Mouse (Mus musculus) bone marrow, adult 2 months (tissue): ENCODE data around the gene Tbc1d10b. TPM values are rescaled to one million over a fixed set of nuclear protein-coding genes. Genes with fewer than 3 reads are reported as not detected.

Experiments used
- H3K27ac ChIP-seq: fragments of 200-500 bp; 2 replicates; pipeline ENCODE4 v1.5.1; 2012; ENCODE audit warnings: low read depth, mild to moderate bottlenecking, control low read depth, inconsistent platforms, low read length; ENCODE audit not compliant: control insufficient read depth, poor library complexity, insufficient read depth
- H3K4me1 ChIP-seq: fragments of 200-500 bp; 2 replicates; pipeline ENCODE4 v1.6.1; 2011; ENCODE audit warnings: low read length; ENCODE audit not compliant: control insufficient read depth, insufficient read depth
- H3K4me3 ChIP-seq: fragments of 200-500 bp; replicated peaks from 2 replicates; pipeline ENCODE3; 2011; ENCODE audit warnings: mild to moderate bottlenecking, low read depth, low read length, control low read depth; ENCODE audit not compliant: control insufficient read depth
- CTCF ChIP-seq: fragments of 200-500 bp; IDR thresholded peaks from 2 replicates; pipeline ENCODE4 v1.5.1; 2011; ENCODE audit warnings: low read length, control low read depth; ENCODE audit not compliant: control insufficient read depth, insufficient read depth
- POLR2A ChIP-seq: fragments of 200-500 bp; IDR thresholded peaks from 2 replicates; pipeline ENCODE4 v1.6.1; 2011; ENCODE audit warnings: low read depth, mild to moderate bottlenecking, control low read depth, low read length, borderline replicate concordance; ENCODE audit not compliant: control insufficient read depth
- WGBS: fragments of 180-500 bp; shearing (Covaris S2); methylation state at CpG from one replicate; pipeline ENCODE4 v1.1.7; 2018; 5-methylcytosine and 5-hydroxymethylcytosine counted together
- polyA plus RNA-seq: library from polyadenylated mRNA; stranded (reverse); fragments of >200 nt; gene quantifications from 2 replicates; pipeline ENCODE4 v1.2.4, GENCODE M21; 2011; ENCODE audit warnings: low replicate concordance; ENCODE audit not compliant: missing spikeins, insufficient read depth, insufficient read length

Tbc1d10b gene
- polyA plus RNA-seq, 1 experiment, result 84.9 TPM

DNA sequence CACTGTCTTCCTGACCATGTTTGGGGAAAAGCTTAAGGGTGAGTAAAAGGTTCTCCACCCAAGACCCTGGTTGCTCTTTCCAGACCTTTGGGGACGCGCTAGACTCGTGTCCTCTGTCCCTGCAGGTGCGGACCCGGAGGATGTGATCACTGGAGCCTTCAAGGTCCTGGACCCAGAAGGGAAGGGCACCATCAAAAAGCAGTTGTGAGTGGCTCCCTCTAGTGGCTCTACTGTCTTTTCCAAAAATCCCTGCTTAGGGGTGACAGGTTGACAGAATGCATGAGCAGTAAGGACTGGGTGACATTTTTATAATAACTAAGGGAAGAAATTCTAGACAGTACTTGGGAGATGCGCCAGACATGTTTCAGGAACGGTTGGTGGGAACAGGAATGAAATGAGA is 5.2 kb upstream of the Tbc1d10b start:
- Histone ChIP-seq H3K27ac (no peak overlapping the region), H3K4me3 (no peak overlapping the region), H3K4me1 (peaks cover 10% of the 10 kb centered on the region; the same call in 1 of the 2 replicates)
- WGBS, result 32% methylated on average over 7 of the region's 7 CpGs
- TF ChIP-seq CTCF (peak; percentile 71), POLR2A (no peak)

DNA sequence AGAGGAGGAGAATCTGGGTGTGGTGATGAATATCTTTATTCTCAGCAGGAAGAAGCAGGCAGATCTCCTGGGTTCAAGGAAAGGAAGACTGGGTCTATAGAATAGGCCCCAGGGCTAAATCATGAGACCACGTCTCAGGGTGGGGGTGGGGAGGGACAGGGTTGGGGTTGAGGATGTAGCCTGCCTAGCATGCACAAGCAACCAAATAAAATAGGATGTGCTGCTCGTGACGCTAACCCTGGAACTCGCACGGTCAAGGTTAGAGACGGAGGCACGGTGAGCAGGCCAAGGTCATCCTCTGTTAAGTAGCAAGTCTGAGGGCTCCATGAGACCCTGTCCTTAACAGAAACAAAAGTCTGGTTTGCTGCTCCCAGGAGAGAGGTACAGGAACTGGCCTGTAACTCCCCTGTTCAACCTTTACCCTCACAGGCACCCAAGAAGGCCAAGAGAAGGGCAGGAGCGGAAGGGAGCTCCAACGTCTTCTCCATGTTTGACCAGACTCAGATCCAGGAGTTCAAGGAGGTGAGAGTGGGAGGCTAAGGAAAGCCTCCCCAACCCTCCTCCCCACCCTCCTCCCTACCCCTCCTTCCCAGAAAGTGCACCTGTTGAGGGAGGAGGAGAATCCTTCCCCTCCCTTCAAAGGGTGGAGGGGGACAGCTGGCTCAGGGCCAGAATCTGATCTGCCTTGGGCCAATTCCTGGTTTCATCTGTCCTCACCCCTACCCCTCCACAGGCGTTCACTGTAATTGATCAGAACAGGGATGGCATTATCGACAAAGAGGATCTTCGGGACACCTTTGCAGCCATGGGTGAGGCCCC is 4.4 kb upstream of the Tbc1d10b start:
- Histone ChIP-seq H3K4me3 (no peak overlapping the region), H3K27ac (no peak overlapping the region), H3K4me1 (peaks cover 5% of the 10 kb centered on the region; the same call in 1 of the 2 replicates)
- TF ChIP-seq POLR2A, result no peak
- no peak for TF ChIP-seq CTCF
- 88% methylated on average over 12 of the region's 12 CpGs for WGBS

DNA sequence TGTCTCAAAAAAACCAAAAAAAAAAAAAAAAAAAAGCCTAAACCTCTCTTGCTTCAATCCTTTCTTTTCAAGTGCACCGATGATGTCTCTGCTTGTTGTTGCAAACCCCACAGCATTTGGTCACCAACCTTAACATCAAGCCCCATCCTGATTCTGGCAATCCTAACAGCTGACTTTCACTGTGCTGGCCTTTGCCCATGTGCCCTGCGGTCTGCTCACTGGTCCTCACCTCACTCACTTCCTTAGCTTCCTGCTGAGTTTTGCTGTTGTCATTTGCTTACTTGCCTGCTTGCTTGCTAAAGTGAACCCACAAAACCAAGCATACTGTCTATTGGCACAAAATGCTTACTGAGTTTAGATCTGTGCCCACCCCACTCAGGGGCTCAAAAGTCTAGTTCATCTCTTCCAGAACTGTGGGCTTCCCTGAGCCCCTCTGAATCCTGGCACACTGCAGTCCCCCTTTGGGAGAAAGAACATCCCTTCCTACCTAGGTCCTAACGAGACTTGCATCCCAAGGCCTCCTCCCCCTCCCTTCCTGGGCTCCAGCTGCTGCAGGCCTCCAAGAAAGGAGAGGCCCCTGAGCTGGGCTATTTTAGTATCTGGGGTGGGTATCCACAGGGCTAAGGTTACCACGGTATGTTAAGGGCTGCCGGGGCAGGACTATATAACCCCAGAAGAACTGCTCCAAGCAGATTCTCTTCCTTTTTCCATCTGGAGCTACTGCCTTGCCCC is 2.9 kb upstream of the Tbc1d10b start:
- peak overlapping the region; percentile 34 for H3K27ac ChIP-seq
- peaks cover 2% of the 10 kb centered on the region; the same call in 1 of the 2 replicates for H3K4me1 ChIP-seq
- no peak for TF ChIP-seq POLR2A
- TF ChIP-seq CTCF, result no peak
- H3K4me3 ChIP-seq, result no peak overlapping the region
- 28% methylated on average over 5 of the region's 5 CpGs for WGBS

DNA sequence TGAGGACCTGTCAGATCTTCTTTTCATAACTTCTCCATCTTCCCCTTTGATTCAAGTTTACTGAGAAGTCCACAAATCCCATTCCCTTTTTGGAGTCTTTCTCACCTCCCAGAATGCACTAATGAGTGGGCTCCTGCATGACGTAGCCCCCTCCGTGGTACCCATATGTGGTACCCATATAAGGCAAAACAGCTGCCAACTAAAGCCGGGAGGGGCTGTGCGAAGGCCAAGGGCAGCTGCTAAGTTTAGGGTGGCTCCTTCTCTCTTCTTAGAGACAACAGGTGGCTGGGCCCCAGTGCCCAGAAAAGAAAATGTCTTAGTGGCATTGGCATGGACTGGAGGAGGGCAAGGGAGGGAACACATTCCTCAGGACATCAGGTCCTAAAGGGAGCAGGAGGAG is 2.0 kb upstream of the Tbc1d10b start:
- H3K27ac ChIP-seq, result peak overlapping the region; percentile 60
- peaks cover 2% of the 10 kb centered on the region; the same call in 1 of the 2 replicates for H3K4me1 ChIP-seq
- 76% methylated on average over 4 of the region's 4 CpGs for WGBS
- no peak overlapping the region for H3K4me3 ChIP-seq
- TF ChIP-seq CTCF (no peak), POLR2A (no peak)

DNA sequence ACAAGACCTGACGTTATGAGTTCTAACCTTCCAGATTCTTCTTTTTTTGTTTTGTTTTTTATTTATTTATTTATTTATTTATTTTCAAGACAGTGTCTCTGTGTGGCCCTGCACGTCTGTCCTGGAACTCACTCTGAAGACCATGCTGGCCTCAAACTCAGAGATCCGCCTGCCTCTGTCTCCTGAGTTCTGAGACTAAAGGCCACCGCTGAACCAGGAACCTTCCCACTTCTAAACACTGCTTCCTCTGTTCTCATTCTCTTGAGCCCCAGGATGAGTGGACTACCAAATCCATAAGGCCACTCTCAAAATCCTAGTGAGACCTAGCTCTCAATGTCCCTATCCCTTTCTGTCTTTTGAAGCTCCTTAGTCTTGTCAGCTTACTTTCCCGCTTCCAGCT is 1.6 kb upstream of the Tbc1d10b start:
- WGBS, result 75% methylated on average over 5 of the region's 5 CpGs
- H3K27ac ChIP-seq, result peak overlapping the region; percentile 60

DNA sequence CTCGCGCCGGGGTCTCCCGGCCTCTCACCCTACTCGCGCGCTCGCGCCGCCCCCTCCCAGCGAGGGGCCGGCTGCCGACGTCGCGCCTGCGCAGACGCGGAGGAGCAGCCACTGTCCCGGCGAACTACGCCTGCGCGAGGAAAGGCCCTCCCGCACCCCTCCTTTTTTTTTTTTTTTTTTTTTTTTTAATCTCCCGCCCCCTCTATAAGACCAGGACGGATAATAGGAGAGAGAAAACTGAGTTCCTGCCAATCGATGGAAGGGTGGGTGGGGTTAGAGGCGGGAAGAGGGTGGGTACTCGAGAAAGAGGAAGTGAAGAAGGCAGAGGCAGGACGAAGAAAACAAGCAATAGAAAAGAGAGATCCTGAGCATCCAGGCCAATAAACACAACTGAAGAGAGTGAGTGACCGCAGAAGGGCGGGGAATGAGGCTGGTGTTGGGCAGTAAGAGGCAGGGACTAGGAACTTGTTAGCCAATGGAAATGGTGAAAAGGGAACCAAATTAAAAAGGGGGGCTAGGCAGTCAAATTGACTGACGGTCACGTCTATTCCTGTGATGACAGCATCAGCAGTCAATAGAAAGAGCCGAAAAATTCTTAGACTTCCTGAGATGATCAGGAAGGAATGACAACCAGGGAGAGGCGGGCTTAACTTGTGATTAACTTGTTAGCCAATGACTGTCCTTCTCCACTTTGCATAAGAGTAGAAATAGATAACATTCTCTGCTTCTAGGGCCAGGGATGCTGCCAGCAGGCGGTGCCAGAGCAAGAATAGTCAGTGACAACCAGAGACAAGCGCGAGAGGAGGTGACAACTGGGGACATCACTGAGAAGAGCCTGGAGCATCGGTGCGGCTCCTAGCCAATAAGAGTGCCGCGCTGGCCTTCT is 528 bp upstream of the Tbc1d10b start, which contains the start of gene Mylpf:
Gene Mylpf, plus strand, starts transcription at position 338 of the 886 bp plus-strand sequence.
- Histone ChIP-seq H3K4me1 (peaks cover 2% of the 10 kb centered on the region; the same call in 1 of the 2 replicates), H3K4me3 (peak within 1 kb of the TSS; percentile 68), H3K27ac (peak within 1 kb of the TSS; percentile 95)
- TF ChIP-seq POLR2A (peak; percentile 73), CTCF (peak; percentile 83)
- WGBS, result under 1% methylated on average over 43 of the region's 44 CpGs

More for the DNA sequence above, 1.6 kb upstream of the Tbc1d10b start:
- peaks cover 2% of the 10 kb centered on the region; the same call in 1 of the 2 replicates for H3K4me1 ChIP-seq
- H3K4me3 ChIP-seq, result no peak overlapping the region
- TF ChIP-seq CTCF (no peak), POLR2A (no peak)

DNA sequence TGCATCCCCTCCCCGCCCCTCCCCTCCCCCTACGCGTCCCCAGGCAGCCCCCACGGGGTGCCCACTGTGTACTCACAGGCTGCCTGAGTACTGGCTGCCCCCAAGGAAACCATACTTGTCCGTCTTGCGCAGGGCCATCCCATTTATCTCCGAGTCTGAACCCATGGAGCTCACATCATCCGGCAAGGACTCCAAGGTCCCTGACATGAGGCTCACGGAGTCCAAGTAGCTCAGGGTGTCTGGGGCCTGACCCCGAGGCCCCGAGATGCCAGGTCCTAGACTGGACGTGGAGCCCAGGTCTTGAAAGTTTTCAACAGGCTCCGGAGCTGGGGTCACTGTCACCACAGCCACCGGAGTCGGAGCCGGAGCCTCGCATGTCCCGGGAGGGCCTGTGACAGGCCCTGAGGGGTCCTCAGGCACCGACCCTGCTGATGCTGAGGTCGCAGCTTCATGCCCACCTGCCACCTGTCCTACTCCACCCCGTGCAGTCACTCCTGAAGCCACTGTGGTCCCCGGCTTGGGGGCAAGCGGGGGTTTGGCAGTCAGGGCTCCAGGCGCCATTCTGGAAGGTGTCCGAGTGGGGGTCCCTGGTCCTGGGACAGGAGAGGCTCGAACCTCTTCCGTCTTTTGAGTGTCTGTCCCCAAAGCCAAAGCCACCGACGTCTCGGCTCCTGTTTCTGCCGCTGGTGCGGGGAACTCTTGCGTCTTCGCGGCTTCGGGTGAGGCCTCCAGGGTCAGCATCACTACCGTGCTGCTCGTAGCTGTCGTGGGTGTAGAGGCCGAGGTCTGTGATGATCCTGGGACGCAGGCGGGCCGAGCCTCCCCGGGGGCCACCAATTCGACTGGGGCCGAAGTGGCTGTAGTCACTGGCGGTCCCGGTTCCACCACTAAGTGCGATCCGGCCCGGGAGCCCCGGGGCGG is 634 bp downstream of the Tbc1d10b start:
- Histone ChIP-seq H3K27ac (peak overlapping the region; percentile 95), H3K4me3 (peak overlapping the region; percentile 68), H3K4me1 (peaks cover 2% of the 10 kb centered on the region; the same call in 1 of the 2 replicates)
- peak; percentile 13; the same call in 1 of the 2 replicates for TF ChIP-seq POLR2A
- no peak for TF ChIP-seq CTCF
- WGBS, result under 1% methylated on average over 53 of the region's 53 CpGs
